Mouse (Mus musculus): ENCODE results near the gene Shcbp1l.

GRCm38 (mm10) chr1:153486767-153487499, 62.0 kb downstream of the Shcbp1l start:
- TF ChIP-seq CTCF (IDR thresholded peaks at IDR 0.05; ENCODE audit: insufficient read depth, low read length): no peak
- no peak; the same call in 1 of the 2 replicates for TF ChIP-seq POLR2A (IDR thresholded peaks at IDR 0.05; ENCODE audit: borderline replicate concordance, extremely low read depth, low read depth, low read length)

All from lung, adult 2 months (tissue).